Mouse (Mus musculus) erythroblast, embryonic 14.5 days (primary cell): Measurements from ENCODE around the gene Ccdc177.

Experiments used
- GATA1 ChIP-seq: IDR thresholded peaks from 2 replicates; pipeline ENCODE4 v1.6.1; 2012; ENCODE audit warnings: low read length, inconsistent platforms, mixed read lengths
- TAL1 ChIP-seq: IDR thresholded peaks from 3 replicates; pipeline ENCODE4 v1.6.1; 2012; ENCODE audit warnings: low read length, inconsistent platforms, mixed read lengths

GRCm38 (mm10) chr12:80774786-80775185 lies 14.3 kb upstream of the Ccdc177 start:
- TF ChIP-seq TAL1, result no peak
- TF ChIP-seq GATA1, result no peak
